Mouse (Mus musculus) liver, adult 2 months (tissue): ENCODE data around the gene Mcrip1. TPM values are rescaled to one million over a fixed set of nuclear protein-coding genes. Genes with fewer than 3 reads are reported as not detected.
"Not testable (repeated sequence)": the region's sequence is repeated elsewhere in the genome, so short reads cannot be mapped to it uniquely, and the experiment has no call there.

ENCODE experiments used
- DNase-seq: peaks from one replicate; pipeline ENCODE4 v3.0.0-alpha.2; 2011; ENCODE audit warnings: low read depth, low spot score; ENCODE audit errors: extremely low read depth
- H3K27ac ChIP-seq: fragments of 200-500 bp; replicated peaks from 2 replicates; pipeline ENCODE4 v1.5.1; 2012; ENCODE audit warnings: low read depth, mild to moderate bottlenecking, control low read depth, inconsistent platforms, low read length; ENCODE audit not compliant: insufficient read depth
- H3K27me3 ChIP-seq: fragments of 200-500 bp; 2 replicates; pipeline ENCODE4 v1.6.1; 2012; ENCODE audit warnings: mild to moderate bottlenecking, moderate library complexity, low read length, inconsistent platforms; ENCODE audit not compliant: control insufficient read depth, insufficient read depth
- H3K36me3 ChIP-seq: fragments of 200-500 bp; 2 replicates; pipeline ENCODE4 v1.6.1; 2012; ENCODE audit warnings: low read length, inconsistent platforms; ENCODE audit not compliant: control insufficient read depth, insufficient read depth
- H3K4me1 ChIP-seq: fragments of 200-500 bp; 2 replicates; pipeline ENCODE4 v1.6.1; 2011; ENCODE audit warnings: low read length; ENCODE audit not compliant: control insufficient read depth, insufficient read depth
- H3K4me3 ChIP-seq: fragments of 200-500 bp; 2 replicates; pipeline ENCODE4 v1.5.1; 2011; ENCODE audit warnings: low read depth, mild to moderate bottlenecking, control low read depth, low read length, moderate library complexity; ENCODE audit not compliant: insufficient read depth
- H3K79me2 ChIP-seq: fragments of 200-500 bp; 2 replicates; pipeline ENCODE4 v1.6.1; 2012; ENCODE audit warnings: inconsistent platforms, mild to moderate bottlenecking, low read length, moderate library complexity; ENCODE audit not compliant: control insufficient read depth, insufficient read depth
- H3K9ac ChIP-seq: fragments of 200-500 bp; 2 replicates; pipeline ENCODE4 v1.6.1; 2012; ENCODE audit warnings: low read depth, mild to moderate bottlenecking, control low read depth, inconsistent platforms, low read length
- CTCF ChIP-seq: fragments of 200-500 bp; IDR thresholded peaks from 2 replicates; pipeline ENCODE4 v1.5.1; 2011; ENCODE audit warnings: low read depth, low read length, control low read depth
- POLR2A ChIP-seq: fragments of 200-500 bp; IDR thresholded peaks from 2 replicates; pipeline ENCODE4 v1.6.1; 2011; ENCODE audit warnings: low read length, control low read depth; ENCODE audit not compliant: insufficient read depth; ENCODE audit errors: extremely low read depth
- WGBS: fragments of 180-500 bp; shearing (Covaris S2); methylation state at CpG from one replicate; pipeline ENCODE4 v1.1.7; 2018; 5-methylcytosine and 5-hydroxymethylcytosine counted together
- polyA plus RNA-seq: library from polyadenylated mRNA; depleted of rRNA; stranded (reverse); fragments of >200 nt; gene quantifications from 2 replicates; pipeline ENCODE4 v1.2.3, GENCODE M21; 2012
- total RNA-seq: library from RNA; depleted of rRNA; stranded (reverse); fragments of >200 nt; gene quantifications from 2 replicates; pipeline ENCODE4 v1.2.3, GENCODE M21; 2014

Mcrip1 gene
- total and polyA plus RNA-seq, 2 experiments: 11.7 to 44.4 TPM

DNA sequence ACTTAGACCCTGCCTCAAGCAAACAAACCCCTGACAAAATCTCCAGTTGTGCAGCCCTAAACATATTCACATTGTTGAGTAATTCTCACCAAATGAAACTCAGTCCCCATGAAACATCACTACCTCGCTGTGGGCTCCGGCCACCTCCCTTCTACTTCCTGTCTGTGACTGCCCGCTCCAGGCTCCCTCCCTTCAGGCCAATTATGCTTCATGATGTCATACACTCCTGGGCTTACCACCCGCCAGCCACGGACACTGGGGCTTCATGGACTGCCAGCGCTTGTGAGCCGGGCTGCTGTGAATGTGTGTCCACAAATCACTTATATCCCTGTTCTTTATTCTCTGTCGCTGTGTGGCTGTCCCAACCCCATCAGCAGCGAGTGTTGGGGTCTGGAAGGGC is 29.8 kb downstream of the Mcrip1 start:
- H3K4me1 ChIP-seq: peaks cover 29% of the 10 kb centered on the region
- no peak overlapping the region for H3K9ac ChIP-seq
- no peak for TF ChIP-seq POLR2A
- TF ChIP-seq CTCF: no peak
- 77% methylated on average over 9 of the region's 9 CpGs for WGBS
- peaks cover 9% of the 10 kb centered on the region; the same call in 1 of the 2 replicates for H3K79me2 ChIP-seq
- no peaks in the 10 kb centered on the region for H3K27me3 ChIP-seq
- H3K36me3 ChIP-seq: no peaks in the 10 kb centered on the region
- no peak overlapping the region for H3K4me3 ChIP-seq
- no peak overlapping the region for H3K27ac ChIP-seq
- no peak for DNase-seq

DNA sequence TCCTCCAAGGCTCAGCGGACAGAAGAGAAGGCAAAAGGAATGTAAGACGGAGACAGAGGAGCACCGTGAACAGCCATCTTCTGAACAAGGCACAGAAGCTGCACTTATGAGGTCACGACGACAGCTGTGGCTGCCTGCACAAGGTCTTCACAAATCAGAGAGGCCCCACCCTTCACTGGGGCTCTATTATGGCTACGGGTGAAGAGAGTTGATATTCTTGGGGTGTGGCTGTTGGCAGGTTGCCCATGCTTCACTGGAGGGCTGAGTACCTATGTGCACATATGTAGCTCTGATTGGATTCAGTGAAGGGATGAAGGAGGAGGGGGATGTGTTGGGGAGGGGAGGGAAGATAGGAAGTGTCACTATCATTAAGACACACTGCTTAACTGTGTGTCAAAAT is 31.0 kb downstream of the Mcrip1 start:
- Histone ChIP-seq H3K27me3 (no peaks in the 10 kb centered on the region), H3K9ac (no peak overlapping the region; the same call in 1 of the 2 replicates), H3K36me3 (no peaks in the 10 kb centered on the region), H3K4me1 (peaks cover 22% of the 10 kb centered on the region), H3K27ac (peak overlapping the region; percentile 21), H3K4me3 (no peak overlapping the region), H3K79me2 (peaks cover 4% of the 10 kb centered on the region; the same call in 1 of the 2 replicates)
- WGBS: 75% methylated on average over 6 of the region's 6 CpGs
- TF ChIP-seq CTCF (no peak), POLR2A (no peak)
- DNase-seq: no peak

- 25% methylated on average over 6 of the region's 6 CpGs for WGBS
- Histone ChIP-seq H3K9ac (peak overlapping the region; percentile 41), H3K4me1 (peaks cover 21% of the 10 kb centered on the region), H3K79me2 (no peaks in the 10 kb centered on the region; the same call in 1 of the 2 replicates), H3K36me3 (no peaks in the 10 kb centered on the region), H3K27me3 (no peaks in the 10 kb centered on the region), H3K4me3 (no peak overlapping the region), H3K27ac (peak overlapping the region; percentile 57)
- peak; percentile 82 for DNase-seq
- no peak for TF ChIP-seq CTCF
- TF ChIP-seq POLR2A: no peak
These were observed 31.5 kb downstream of the Mcrip1 start for GRCm38 (mm10) chr11:120518027-120518426.

GRCm38 (mm10) chr11:120517147-120517546 is 32.4 kb downstream of the Mcrip1 start:
- DNase-seq: no peak
- WGBS: 92% methylated on average over 4 of the region's 4 CpGs
- Histone ChIP-seq H3K4me3 (no peak overlapping the region), H3K27ac (no peak overlapping the region), H3K9ac (no peak overlapping the region), H3K4me1 (peaks cover 17% of the 10 kb centered on the region), H3K27me3 (no peaks in the 10 kb centered on the region), H3K36me3 (no peaks in the 10 kb centered on the region), H3K79me2 (no peaks in the 10 kb centered on the region)
- TF ChIP-seq POLR2A (no peak), CTCF (no peak)

DNA sequence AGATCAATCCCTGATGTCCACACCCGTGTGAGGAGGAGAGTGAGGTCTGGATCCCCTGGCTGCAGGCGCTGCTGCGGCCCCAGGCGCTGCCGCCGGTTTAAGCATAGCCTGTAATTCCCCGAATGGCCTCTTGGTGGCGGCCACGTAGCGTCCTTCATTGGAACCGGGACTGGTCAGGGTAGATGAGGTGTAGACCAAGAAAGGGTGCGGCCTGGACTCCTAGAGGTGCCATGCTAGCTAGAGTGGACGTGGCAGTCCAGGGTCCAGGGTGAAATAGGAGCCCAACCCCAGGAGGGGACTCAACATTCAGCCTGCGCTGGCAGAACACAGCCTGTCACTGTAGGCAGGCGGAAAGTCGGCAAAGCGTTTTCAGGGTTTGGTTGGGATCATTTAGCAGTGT is 33.9 kb downstream of the Mcrip1 start:
- WGBS: 10% methylated on average over 17 of the region's 17 CpGs
- H3K79me2 ChIP-seq: no peaks in the 10 kb centered on the region
- H3K4me1 ChIP-seq: peaks cover 10% of the 10 kb centered on the region
- no peaks in the 10 kb centered on the region for H3K36me3 ChIP-seq
- no peaks in the 10 kb centered on the region for H3K27me3 ChIP-seq
- H3K27ac ChIP-seq: peak overlapping the region; percentile 69
- H3K9ac ChIP-seq: peak overlapping the region; percentile 50
- DNase-seq: peak; percentile 82
- TF ChIP-seq POLR2A (0 out of 2 replicates have a peak, but pooled peaks have one; percentile 50), CTCF (peak; percentile 94)
- H3K4me3 ChIP-seq: no peak overlapping the region

DNA sequence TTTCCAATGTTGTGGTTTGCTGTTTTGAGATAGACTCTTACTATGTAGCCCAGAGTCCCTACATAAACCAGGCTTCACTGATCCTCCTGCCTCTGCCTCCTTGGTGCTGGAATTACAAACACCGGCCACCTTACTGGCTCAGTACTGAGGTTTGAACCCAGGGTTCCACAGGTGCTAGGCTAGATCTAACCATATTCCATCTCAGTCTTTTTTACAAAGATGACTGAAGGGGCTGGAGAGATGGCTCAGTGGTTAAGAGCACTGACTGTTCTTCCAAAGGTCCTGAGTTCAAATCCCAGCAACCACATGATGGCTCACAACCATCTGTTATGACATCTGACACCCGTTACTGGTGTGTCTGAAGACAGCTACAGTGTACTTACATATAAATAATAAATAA is 35.3 kb downstream of the Mcrip1 start:
- not testable (repeated sequence) for H3K27me3 ChIP-seq, H3K4me3 ChIP-seq, H3K79me2 ChIP-seq, H3K27ac ChIP-seq, H3K36me3 ChIP-seq, DNase-seq, H3K9ac ChIP-seq
- H3K4me1 ChIP-seq: peaks cover 20% of the 10 kb centered on the region
- 94% methylated on average over 2 of the region's 2 CpGs for WGBS
